Mouse (Mus musculus) liver, adult 2 months (tissue): ENCODE results near the gene Gm7903.
"Not testable (repeated sequence)": the region's sequence is repeated elsewhere in the genome, so short reads cannot be mapped to it uniquely, and the experiment has no call there.

Experiments used
- CTCF ChIP-seq: fragments of 200-500 bp; IDR thresholded peaks from 2 replicates; pipeline ENCODE4 v1.5.1; 2011; ENCODE audit warnings: low read depth, low read length, control low read depth
- POLR2A ChIP-seq: fragments of 200-500 bp; IDR thresholded peaks from 2 replicates; pipeline ENCODE4 v1.6.1; 2011; ENCODE audit warnings: low read length, control low read depth; ENCODE audit not compliant: insufficient read depth; ENCODE audit errors: extremely low read depth

GRCm38 (mm10) chrX:135403578-135403977 is 30.1 kb upstream of the Gm7903 start:
- TF ChIP-seq POLR2A, CTCF: not testable (repeated sequence)
